Mouse (Mus musculus): Measurements from ENCODE around the gene Dock9. TPM values are rescaled to one million over a fixed set of nuclear protein-coding genes. Genes with fewer than 3 reads are reported as not detected.
"Not testable (repeated sequence)": the region's sequence is repeated elsewhere in the genome, so short reads cannot be mapped to it uniquely, and the experiment has no call there.

The Dock9 gene
- total RNA-seq, 2 experiments from 2014 or later: 15.3 to 21.4 TPM

DNA sequence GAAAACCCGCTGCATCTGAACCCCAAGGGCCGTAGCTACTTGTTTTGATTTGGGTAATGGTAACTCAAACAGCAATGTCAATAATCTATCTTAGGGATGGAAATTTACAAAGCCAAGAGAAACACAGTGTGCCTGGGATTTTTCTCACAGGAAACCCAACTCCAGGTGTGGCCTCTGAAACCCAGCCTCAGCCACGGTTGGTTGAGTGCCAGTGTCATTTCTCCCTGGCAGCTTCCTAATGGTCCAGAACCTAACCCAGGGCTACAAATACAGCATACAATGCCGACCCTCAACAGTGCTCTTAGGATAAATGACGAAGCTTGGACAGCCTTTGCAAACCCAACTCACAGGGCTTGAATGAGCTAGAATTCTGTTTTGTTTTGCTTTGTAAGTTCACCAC is 92.0 kb downstream of the Dock9 start:
- intact Hi-C loops (cut with DNase I): loop anchor here (5.0 kb wide), 1 partner anchor 113 kb away; no protein-coding TSS in a partner anchor
- peak overlapping the region; percentile 67 for H3K27ac ChIP-seq
- no peak for TF ChIP-seq CTCF (IDR thresholded peaks at IDR 0.05)
- no peak for DNase-seq
- no peak overlapping the region for H3K4me3 ChIP-seq

DNA sequence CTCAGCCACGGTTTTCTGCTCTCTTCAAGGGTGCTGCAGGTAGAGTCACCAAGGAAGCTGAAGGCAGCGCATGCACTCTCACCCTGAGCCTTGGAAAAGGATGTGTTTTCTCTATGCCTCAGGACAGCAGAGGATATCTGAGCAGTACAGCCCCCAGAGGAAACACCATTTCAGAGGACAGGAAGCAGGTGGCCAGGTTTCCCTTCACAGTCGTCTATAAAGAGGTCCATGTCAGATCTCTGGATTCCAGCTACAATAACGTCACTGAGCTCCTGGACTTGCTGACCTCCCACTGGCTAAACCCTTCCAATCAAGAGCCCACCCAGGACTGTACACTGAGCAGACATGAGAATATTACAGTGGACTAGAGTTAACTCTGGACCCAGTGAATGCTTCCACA is 95.1 kb downstream of the Dock9 start:
- TF ChIP-seq CTCF (IDR thresholded peaks at IDR 0.05): no peak
- no peak overlapping the region for H3K4me3 ChIP-seq
- no peak for DNase-seq
- peak overlapping the region; percentile 10; the same call in 1 of the 2 replicates for H3K27ac ChIP-seq
- intact Hi-C loops (cut with DNase I): no loop called here

DNA sequence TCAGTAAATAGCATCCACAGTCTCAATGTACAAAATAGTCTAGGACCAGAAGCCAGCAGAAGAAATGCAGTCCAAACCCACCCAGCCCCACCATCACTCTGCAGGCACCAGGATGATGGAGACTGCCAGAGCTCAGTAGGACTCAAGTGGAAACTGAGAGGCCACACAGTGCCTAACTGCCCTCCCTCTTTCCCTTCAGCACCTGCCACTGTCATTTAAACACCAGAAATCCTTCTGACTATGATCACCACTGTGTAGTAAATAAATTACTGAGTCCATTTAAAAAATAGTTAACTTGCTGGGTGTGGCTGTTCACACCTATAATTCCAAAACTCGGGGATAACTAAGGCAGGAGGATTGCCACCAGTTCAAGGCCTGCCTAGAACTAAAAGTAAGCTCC is 97.6 kb downstream of the Dock9 start:
- intact Hi-C loops (cut with DNase I): no loop called here
- no peak for TF ChIP-seq CTCF (IDR thresholded peaks at IDR 0.05)
- H3K27ac ChIP-seq: peak overlapping the region; percentile 12
- H3K4me3 ChIP-seq: no peak overlapping the region
- no peak for DNase-seq

DNA sequence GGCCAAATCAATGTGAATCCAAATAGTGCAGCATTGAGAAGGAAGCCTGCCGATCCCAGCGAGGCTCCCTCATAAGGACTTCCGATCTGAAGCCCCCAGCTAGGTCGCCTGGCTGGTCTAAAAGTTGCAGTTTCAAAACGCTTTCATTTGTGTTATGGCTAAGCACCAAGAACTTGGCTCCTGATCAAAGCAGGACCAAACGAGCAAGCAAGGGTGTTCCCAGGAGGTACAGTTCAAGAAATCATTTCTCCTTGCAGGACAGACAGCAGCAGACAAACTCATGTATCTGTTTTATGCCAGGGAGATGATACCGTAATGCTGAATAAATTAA is 99.1 kb downstream of the Dock9 start:
- TF ChIP-seq CTCF (IDR thresholded peaks at IDR 0.05): no peak
- DNase-seq: no peak
- peak overlapping the region; percentile 83 for H3K27ac ChIP-seq
- intact Hi-C loops (cut with DNase I): loop anchor here (5.0 kb wide), 2 partner anchors 36 to 54 kb away; no protein-coding TSS in a partner anchor
- H3K4me3 ChIP-seq: peak overlapping the region; percentile 81

DNA sequence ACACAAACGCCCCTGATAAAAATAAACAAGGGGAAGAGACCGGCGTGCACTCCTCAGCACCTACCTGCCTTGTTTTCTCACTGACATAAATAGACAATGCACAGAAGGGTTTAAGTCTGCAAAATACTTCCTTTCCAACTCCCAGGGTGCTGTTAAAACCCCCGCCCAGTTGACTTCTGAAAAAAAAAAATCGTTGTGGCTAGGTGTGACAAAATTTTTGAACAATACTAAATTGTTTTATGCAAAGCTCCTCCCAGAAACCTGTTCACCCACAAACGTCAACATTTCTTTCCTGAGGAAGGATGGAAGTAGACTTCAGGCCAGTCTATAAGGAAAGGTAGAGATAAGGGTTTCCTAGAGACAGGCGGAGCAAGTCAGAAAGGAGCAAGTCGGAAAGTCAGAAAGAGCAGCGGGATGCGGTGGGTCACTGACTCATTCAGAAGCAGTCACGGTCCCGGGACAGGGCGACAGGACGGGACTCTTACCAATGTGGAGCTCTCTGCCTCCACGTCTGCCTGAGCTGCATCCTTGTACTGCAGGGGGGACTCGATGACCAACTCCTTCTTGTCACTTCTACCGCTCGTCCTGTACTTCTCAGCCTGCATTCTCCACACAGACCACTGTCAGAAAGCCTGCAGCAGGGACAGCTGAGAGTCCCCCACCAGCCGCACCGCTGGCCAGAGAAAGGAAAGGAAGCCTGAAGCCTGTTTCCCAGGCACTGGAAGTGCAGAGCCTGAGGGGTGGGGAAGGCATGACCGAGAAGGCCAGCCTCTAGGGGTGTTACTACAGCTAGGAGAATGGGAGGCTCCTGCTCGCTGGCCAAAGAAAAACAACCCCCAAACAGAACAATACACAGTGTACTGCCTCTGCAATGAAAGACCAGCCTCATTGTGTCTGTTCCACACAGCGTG is 99.7 kb downstream of the Dock9 start:
- TF ChIP-seq CTCF (IDR thresholded peaks at IDR 0.05): peak; percentile 15; the same call in 1 of the 2 replicates
- peak overlapping the region; percentile 81 for H3K4me3 ChIP-seq
- peak overlapping the region; percentile 83 for H3K27ac ChIP-seq
- DNase-seq: peak; percentile 79
- intact Hi-C loops (cut with DNase I): loop anchor here (2.0 to 5.0 kb wide), 3 partner anchors 36 to 54 kb away; no protein-coding TSS in a partner anchor

DNA sequence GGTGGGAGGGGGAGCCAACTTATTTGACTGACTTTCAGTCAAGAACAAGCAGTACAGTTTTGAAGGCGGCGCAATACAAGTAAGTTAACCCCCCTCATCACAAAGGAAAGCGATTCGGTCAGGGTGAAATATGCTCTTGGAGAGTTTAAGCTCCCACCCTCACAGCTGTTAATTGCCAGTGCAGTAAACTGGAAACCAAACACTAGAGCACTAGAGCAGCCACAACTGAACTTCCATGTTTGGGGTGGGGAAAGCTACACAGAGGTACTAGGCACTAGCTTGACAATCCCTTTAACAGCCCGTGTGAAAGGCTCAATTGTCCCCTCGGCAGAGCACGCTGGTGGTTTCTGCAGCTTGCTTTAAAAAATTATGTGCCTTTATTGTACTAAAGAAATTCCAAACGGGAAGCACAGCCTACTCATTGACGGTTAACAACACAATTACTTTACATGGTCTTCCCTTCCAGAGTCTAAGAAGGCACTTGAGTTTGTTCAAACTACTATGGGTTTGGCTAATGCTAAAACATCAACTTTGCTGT is 100.4 kb downstream of the Dock9 start:
- peak overlapping the region; percentile 83 for H3K27ac ChIP-seq
- intact Hi-C loops (cut with DNase I): loop anchor here (2.0 to 5.0 kb wide), 3 partner anchors 35 to 55 kb away; no protein-coding TSS in a partner anchor
- no peak for TF ChIP-seq CTCF (IDR thresholded peaks at IDR 0.05)
- peak overlapping the region; percentile 81 for H3K4me3 ChIP-seq
- no peak for DNase-seq

DNA sequence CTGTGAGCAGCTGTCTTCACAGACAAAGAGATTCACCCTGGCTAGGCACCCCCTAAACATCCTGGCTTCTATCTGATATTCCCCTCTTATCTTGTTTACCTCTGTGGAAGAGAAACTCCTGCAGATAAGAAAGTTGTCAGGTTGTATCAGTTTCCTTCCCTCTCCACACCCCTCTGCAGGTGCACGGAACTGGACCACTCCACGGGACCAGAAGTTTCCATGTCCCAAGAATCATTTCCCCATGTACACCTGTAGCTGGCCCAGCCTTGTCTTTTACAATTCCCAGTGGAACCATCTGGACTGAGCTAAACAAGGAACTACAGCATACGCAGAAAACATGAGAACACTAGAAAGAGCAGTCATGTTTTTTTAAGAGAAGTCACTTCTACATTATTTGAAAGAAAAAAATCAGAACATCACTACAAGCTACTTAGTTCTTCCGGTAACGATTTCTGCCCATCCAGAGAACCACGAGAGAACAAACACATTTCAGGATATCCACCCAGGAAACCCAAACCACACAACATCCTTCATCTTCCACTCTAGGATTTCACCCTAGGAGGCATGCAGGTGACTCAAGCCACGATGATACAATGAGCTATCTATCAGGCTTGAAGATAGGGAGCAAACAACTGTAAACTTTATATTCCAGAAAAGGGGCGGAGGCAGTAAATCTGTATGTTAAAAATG is 101.1 kb downstream of the Dock9 start:
- DNase-seq: no peak
- TF ChIP-seq CTCF (IDR thresholded peaks at IDR 0.05): no peak
- Histone ChIP-seq H3K27ac (peak overlapping the region; percentile 83), H3K4me3 (peak overlapping the region; percentile 81)
- intact Hi-C loops (cut with DNase I): loop anchor here (2.0 to 5.0 kb wide), 3 partner anchors 34 to 56 kb away; no protein-coding TSS in a partner anchor

DNA sequence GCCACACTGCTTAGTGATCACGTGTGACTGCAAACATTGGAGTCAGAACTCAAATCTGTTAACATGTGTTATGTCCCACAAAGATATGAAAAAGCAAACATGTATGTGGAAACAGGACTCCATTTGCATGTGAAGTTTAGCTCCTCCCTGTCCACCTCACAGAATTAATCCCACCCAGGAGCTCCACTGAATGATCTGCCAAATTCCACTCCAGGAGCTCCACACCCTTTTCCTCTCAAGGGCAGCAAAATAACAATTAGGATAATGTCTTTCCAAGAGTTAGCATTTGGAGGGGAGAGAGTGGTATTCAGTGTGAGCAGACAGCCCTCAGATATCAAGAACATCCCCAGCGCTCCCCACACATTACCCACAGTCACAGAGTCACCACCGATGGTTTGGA is 102.9 kb downstream of the Dock9 start:
- DNase-seq: no peak
- H3K27ac ChIP-seq: peak overlapping the region; percentile 83
- TF ChIP-seq CTCF (IDR thresholded peaks at IDR 0.05): no peak
- intact Hi-C loops (cut with DNase I): loop anchor here (5.0 kb wide), 2 partner anchors 32 to 58 kb away; no protein-coding TSS in a partner anchor
- peak overlapping the region; percentile 81 for H3K4me3 ChIP-seq

DNA sequence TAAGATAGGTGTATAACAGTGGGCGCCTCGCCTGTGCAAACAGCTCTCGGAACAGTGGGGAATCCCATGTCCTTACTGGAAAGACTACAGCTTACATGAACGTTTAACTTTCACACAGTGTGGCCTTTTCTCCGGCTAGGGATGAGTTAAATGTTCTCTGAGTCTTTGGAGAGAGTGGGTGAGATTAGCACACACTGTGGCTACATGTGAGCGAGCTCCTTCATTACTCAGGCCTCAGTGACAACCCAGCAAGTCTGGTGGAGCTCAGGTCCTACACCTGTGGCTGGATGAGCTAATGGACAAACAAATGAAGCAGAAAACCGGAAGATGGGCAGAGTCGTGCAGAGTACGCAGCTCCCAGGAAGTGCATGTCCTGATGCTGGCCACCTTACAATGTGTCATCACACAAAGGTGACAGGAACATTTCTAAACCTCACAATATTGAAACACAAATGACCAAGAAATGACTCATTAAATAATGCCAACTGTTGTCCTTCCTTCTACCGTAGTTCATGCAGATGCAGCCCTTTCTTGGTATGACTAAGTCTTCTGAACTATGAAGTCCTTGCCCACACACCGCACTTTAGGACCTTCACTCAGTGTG is 103.5 kb downstream of the Dock9 start:
- intact Hi-C loops (cut with DNase I): no loop called here
- no peak for DNase-seq
- Histone ChIP-seq H3K27ac (peak overlapping the region; percentile 83), H3K4me3 (peak overlapping the region; percentile 81)
- no peak for TF ChIP-seq CTCF (IDR thresholded peaks at IDR 0.05)

DNA sequence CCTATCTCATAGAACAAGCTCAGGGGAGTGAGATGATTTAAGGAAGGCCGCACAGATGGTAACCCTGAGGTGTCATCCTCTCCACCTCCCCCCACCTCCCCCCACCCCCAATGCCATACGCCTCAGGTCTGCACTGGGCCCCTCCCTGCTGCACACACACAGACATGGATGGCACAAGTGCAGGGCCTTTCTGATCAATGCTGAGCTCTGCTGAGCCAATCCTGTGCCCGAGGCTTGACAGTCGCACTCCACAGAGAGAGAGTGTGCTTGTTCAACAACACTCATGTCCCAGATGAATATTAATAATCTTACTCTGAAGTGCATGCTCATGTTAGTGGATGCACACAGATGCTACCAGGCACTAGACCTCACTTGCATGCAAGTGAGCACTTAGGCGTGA is 108.0 kb downstream of the Dock9 start:
- DNase-seq; intact Hi-C loops (cut with DNase I); H3K4me3 ChIP-seq; H3K27ac ChIP-seq: not testable (repeated sequence)

DNA sequence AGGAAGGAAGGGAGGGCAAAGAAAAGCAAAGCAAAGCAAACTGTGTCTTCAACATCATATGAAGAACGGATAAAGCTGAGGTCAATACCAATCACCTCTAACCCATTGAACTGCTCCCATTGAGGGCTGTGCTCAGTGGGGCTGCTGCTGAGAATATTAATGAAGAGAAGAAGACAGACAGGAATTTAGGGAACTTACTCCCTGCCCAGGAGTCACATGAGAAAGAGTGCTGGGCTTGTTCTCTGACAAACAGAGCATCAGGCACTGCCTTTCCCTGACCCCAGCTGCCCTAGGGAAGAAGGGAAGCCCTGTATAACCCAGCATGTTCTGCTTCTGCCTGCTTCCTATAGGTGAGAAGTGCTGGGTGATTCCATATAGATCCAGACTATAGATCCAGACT is 109.5 kb downstream of the Dock9 start:
- H3K4me3 ChIP-seq: no peak overlapping the region
- intact Hi-C loops (cut with DNase I): no loop called here
- H3K27ac ChIP-seq: no peak overlapping the region
- no peak for TF ChIP-seq CTCF (IDR thresholded peaks at IDR 0.05)
- no peak for DNase-seq

DNA sequence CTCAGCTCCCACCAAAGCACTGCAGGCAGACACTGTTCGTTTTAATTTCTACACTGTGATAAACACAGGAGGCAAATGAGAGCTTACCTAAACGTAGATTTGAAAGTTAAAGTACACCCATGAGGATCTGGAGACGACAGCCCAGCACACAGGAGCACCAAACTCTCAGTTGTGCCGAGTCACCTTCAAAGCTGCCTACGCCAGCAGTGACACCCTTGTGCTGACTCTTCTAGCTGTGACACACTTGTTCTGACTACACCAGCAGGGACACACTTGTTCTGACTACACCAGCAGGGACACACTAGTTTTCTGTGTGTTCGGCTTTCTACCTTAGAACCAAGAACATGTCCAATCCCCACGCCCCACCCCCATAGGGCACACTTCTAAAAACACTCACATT is 110.4 kb downstream of the Dock9 start:
- no peak for TF ChIP-seq CTCF (IDR thresholded peaks at IDR 0.05)
- intact Hi-C loops (cut with DNase I): no loop called here
- H3K27ac ChIP-seq: no peak overlapping the region
- no peak for DNase-seq
- H3K4me3 ChIP-seq: no peak overlapping the region

Measured in gastrocnemius, adult 2 months (tissue).